Mouse (Mus musculus) forebrain, embryonic 13.5 days (tissue): ENCODE measurements around the gene Osbpl6. TPM values are rescaled to one million over a fixed set of nuclear protein-coding genes. Genes with fewer than 3 reads are reported as not detected.

ENCODE experiments used
- ATAC-seq: fragments of 200-750 bp; cut with Nextera tagmentation; 2 replicates; pipeline ENCODE4 v1.8.0; 2017
- H3K27ac ChIP-seq: fragments of 300-500 bp; sonication (generic); 2 replicates; pipeline ENCODE4 v1.5.1; 2015; ENCODE audit warnings: inconsistent platforms, mild to moderate bottlenecking, moderate library complexity
- H3K27me3 ChIP-seq: fragments of 300-500 bp; sonication (generic); 2 replicates; pipeline ENCODE4 v1.6.1; 2015; ENCODE audit warnings: mild to moderate bottlenecking, inconsistent platforms
- H3K36me3 ChIP-seq: fragments of 300-500 bp; sonication (generic); 2 replicates; pipeline ENCODE4 v1.6.1; 2015; ENCODE audit warnings: mild to moderate bottlenecking, inconsistent platforms; ENCODE audit not compliant: poor library complexity, severe bottlenecking
- H3K4me1 ChIP-seq: fragments of 300-500 bp; sonication (generic); 2 replicates; pipeline ENCODE4 v1.6.1; 2015; ENCODE audit warnings: inconsistent platforms
- H3K4me2 ChIP-seq: fragments of 300-500 bp; sonication (generic); 2 replicates; pipeline ENCODE4 v1.6.1; 2015; ENCODE audit warnings: inconsistent platforms, mild to moderate bottlenecking, moderate library complexity
- H3K4me3 ChIP-seq: fragments of 300-500 bp; sonication (generic); 2 replicates; pipeline ENCODE4 v1.5.1; 2015; ENCODE audit warnings: mild to moderate bottlenecking, inconsistent platforms
- H3K9ac ChIP-seq: fragments of 300-500 bp; sonication (generic); 2 replicates; pipeline ENCODE4 v1.6.1; 2015; ENCODE audit warnings: mild to moderate bottlenecking, inconsistent platforms
- H3K9me3 ChIP-seq: fragments of 300-500 bp; sonication (generic); replicated peaks from 2 replicates; pipeline ENCODE4 v1.6.1; 2016; ENCODE audit warnings: inconsistent platforms
- WGBS: fragments of 180-500 bp; shearing (Covaris S2); methylation state at CpG from one replicate; pipeline ENCODE4 v1.1.7; 2015; 5-methylcytosine and 5-hydroxymethylcytosine counted together
- polyA plus RNA-seq: library from polyadenylated mRNA; unstranded; fragments of >200 nt; fragmentation: Nextera tagmentation; extraction: Ambion mirVana; gene quantifications from 2 replicates; pipeline ENCODE4 v1.2.1, GENCODE M21; 2015

Gene Osbpl6
- polyA plus RNA-seq, result 14.5 and 15.6 TPM in 2 replicates

- Histone ChIP-seq H3K4me1 (peaks cover 13% of the 10 kb centered on the region; the same call in 1 of the 2 replicates), H3K27me3 (peaks cover 17% of the 10 kb centered on the region), H3K9ac (peak within 1 kb of the TSS; percentile 83), H3K36me3 (no peaks in the 10 kb centered on the region), H3K9me3 (no peaks in the 10 kb centered on the region), H3K4me3 (peak within 1 kb of the TSS; percentile 92), H3K27ac (peak within 1 kb of the TSS; percentile 69), H3K4me2 (peak within 1 kb of the TSS; percentile 89)
- ATAC-seq, result peak; percentile 94
- WGBS, result under 1% methylated on average over 76 of the region's 89 CpGs
Observed at GRCm38 (mm10) chr2:76406151-76406936, at the start of gene Osbpl6. Gene Osbpl6, plus strand, starts transcription at chr2:76406508.

DNA sequence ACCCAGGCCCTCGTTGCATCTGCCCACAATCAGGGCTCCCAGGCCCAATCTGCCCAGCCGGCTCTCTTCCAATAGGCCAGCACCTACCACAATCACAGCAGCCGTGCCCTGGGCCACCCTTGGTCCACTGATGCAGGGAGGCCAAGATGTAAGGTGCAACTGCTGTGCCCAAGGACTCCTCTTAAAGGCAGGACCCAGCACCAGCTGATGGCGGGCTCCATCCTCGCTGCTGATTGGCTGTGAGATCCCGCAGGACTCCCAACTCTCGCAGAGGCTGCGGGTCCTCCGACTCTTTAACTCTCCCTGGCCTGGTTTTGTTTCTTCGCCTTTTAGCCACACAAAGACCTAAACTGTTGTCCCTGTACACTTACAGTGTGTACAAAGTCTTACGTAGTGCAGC lies 46.1 kb upstream of the Osbpl6 start, which contains the start of gene Cyct:
TSS of gene Cyct (minus strand) at position 225 of the 400 bp plus-strand sequence.
- Histone ChIP-seq H3K27ac (no peak within 1 kb of the TSS), H3K36me3 (no peaks in the 10 kb centered on the region), H3K4me2 (no peak within 1 kb of the TSS), H3K4me3 (no peak within 1 kb of the TSS), H3K9ac (no peak within 1 kb of the TSS), H3K4me1 (no peaks in the 10 kb centered on the region), H3K27me3 (no peaks in the 10 kb centered on the region), H3K9me3 (no peaks in the 10 kb centered on the region)
- no peak for ATAC-seq
- WGBS, result 90% methylated on average over 11 of the region's 11 CpGs

DNA sequence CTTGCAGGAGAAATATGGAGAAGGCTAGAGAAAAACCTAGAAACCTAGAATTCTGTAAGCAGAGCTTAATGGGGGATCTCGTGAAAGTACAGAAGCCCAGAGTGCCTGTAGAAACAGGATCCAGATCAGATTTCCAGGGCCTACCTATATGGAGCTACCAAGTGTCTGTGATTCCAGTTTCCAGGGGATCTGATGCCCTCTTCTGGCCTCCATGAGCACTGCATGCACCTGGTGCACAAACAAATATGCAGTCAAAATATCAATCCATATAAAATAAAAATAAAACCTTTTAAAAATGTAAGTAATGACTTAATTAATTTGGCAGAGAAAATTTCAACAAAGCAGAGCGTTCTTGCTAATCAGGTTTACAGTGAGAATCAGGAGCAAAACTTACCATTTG lies 44.2 kb upstream of the Osbpl6 start:
- H3K4me1 ChIP-seq, result no peaks in the 10 kb centered on the region
- no peak overlapping the region for H3K27ac ChIP-seq
- H3K4me3 ChIP-seq, result no peak overlapping the region
- no peak overlapping the region for H3K4me2 ChIP-seq
- 58% methylated on average over 2 of the region's 2 CpGs for WGBS
- H3K9ac ChIP-seq, result no peak overlapping the region
- H3K36me3 ChIP-seq, result no peaks in the 10 kb centered on the region
- H3K27me3 ChIP-seq, result no peaks in the 10 kb centered on the region
- no peak for ATAC-seq
- H3K9me3 ChIP-seq, result no peaks in the 10 kb centered on the region

DNA sequence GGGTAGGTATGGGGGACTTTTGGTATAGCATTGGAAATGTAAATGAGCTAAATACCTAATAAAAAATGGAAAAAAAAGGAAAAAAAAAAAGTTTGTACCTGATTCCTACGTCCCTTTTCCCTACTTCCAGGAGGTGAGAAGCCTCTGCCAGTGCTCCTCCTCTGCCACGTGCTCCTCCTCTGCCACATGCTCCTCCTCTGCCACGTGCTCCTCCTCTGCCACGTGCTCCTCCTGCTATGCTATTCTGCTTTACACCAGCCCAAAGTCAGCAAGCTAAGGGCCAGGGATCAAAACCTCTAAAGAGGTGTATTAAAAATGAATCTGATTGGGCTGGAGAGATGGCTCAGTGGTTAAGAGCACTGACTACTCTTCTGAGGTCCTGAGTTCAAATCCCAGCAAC lies 40.5 kb upstream of the Osbpl6 start:
- 81% methylated on average over 4 of the region's 4 CpGs for WGBS
- Histone ChIP-seq H3K9ac (no peak overlapping the region), H3K4me1 (peaks cover 4% of the 10 kb centered on the region), H3K36me3 (no peaks in the 10 kb centered on the region), H3K27ac (no peak overlapping the region), H3K4me3 (no peak overlapping the region), H3K4me2 (no peak overlapping the region), H3K9me3 (no peaks in the 10 kb centered on the region), H3K27me3 (no peaks in the 10 kb centered on the region)
- no peak for ATAC-seq

DNA sequence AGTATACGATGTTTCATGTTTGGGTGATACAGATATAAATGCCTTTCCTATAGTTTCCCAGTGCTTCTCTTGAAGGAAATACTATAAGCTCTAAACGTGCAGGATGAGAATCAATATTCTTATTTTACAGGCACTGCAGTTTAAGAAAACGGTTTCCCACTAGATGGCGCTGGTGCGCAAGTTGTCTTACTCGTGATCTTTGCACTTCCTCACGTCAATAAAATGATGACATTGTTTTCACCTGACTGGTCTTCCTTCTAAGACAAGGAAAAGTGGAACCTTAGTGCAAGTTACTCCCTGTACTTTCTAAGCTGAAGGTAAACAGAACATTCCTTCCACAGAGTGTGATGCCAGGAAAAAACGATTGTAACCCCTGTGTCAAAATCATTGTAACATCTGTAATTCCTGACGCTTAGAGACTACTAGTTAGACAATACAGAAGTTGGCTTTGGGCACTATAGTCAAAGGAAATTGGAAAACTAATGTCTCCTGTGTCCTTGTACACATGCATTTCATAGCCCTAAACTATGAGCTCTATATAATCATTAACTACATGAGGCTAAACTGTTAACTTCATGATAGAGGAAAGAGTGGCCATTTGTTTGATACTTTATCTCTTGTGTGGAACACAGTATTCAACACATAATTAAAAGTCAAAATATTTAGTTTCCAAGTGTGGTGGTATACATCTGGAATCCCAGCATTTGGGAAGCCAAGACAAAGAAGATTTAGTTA lies 39.0 kb upstream of the Osbpl6 start:
- H3K4me3 ChIP-seq, result no peak overlapping the region
- peaks cover 9% of the 10 kb centered on the region; the same call in 1 of the 2 replicates for H3K36me3 ChIP-seq
- no peak overlapping the region for H3K9ac ChIP-seq
- no peaks in the 10 kb centered on the region for H3K9me3 ChIP-seq
- H3K27ac ChIP-seq, result no peak overlapping the region
- H3K4me1 ChIP-seq, result peaks cover 13% of the 10 kb centered on the region
- H3K4me2 ChIP-seq, result no peak overlapping the region
- WGBS, result 19% methylated on average over 9 of the region's 9 CpGs
- H3K27me3 ChIP-seq, result no peaks in the 10 kb centered on the region
- no peak for ATAC-seq

DNA sequence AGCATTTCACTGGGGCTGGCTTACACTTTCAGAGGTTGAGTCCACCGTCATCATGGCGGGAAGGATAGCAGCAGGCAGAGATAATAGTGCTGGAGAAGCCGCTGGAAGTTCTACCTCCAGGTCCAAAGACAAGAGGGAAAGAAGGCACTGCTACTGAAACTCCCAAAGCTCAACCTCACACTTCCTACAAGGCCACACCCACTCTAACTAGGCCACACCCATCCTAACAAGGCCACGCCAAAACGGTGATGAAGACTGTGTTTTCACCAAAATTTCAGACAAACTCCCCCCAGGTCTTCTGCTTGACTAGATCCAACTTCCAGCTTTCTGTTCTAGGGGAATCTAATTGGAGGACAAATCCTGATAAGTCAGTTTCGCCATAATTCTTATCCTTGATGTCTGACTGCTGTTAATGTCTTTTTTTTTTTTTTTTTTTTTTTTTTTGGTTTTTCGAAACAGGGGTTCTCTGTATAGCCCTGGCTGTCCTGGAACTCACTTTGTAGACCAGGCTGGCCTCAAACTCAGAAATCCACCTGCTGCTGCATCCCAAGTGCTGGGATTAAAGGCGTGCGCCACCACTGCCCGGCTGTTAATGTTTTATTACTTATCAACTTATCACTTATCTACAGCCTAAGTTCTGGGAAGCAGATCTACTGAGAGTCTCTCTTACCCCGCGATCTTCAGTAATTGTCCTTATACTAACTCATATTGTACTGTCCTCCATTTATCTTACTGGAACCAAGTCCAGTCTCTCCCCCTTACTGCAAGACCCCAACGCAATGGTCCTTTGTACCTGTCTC lies 37.2 kb upstream of the Osbpl6 start:
- Histone ChIP-seq H3K4me2 (no peak overlapping the region), H3K27ac (no peak overlapping the region; the same call in 1 of the 2 replicates), H3K9ac (no peak overlapping the region), H3K36me3 (peaks cover 24% of the 10 kb centered on the region), H3K27me3 (no peaks in the 10 kb centered on the region), H3K4me3 (no peak overlapping the region; the same call in 1 of the 2 replicates), H3K9me3 (no peaks in the 10 kb centered on the region), H3K4me1 (peaks cover 13% of the 10 kb centered on the region)
- 75% methylated on average over 13 of the region's 13 CpGs for WGBS
- peak; percentile 14; the same call in 1 of the 2 replicates for ATAC-seq

DNA sequence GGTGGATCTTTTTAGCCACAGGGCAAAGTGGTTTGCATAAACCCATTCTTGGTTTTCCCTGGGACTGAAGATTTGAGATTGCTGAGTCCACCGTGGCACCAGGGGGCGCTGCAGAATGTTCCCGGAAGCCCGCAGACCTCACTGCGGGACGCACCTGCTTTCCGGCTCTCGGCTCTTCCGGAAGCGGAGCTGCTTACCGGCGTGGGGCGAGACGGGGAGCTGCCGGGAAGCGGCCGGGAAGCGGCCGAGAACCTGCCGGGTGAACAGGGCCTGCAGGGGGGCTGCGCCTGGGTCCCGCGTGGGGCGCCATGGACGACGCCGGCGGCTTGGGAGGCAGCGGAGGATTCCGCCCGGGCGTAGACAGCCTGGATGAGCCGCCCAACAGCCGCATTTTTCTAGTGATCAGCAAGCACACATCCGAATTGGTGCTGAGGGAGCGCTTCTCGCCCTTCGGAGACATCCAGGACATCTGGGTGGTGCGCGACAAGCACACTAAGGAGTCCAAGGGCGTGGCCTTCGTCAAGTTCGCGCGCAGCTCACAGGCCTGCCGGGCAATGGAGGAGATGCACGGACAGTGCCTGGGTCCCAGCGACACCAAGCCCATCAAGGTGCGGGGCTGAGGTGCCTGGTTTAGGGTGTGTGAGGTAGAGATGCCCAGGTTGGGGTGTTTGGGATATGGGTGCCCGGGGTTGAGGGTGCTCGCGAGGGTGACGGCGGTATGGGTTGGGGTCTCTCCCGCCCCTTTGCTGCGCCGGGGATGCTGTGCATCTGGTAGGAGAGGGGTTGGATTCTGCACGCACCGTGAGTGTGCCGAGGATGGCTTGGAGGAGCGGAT lies 36.3 kb upstream of the Osbpl6 start, which contains the start of gene Rbm45:
TSS of gene Rbm45 (plus strand) at position 164 of the 835 bp plus-strand sequence.
- H3K4me2 ChIP-seq, result peak within 1 kb of the TSS; percentile 95
- H3K9ac ChIP-seq, result peak within 1 kb of the TSS; percentile 92
- H3K27ac ChIP-seq, result peak within 1 kb of the TSS; percentile 69
- H3K27me3 ChIP-seq, result no peaks in the 10 kb centered on the region
- H3K4me3 ChIP-seq, result peak within 1 kb of the TSS; percentile 96
- H3K9me3 ChIP-seq, result no peaks in the 10 kb centered on the region
- peaks cover 31% of the 10 kb centered on the region for H3K36me3 ChIP-seq
- H3K4me1 ChIP-seq, result peaks cover 13% of the 10 kb centered on the region
- ATAC-seq, result peak; percentile 93
- under 1% methylated on average over 61 of the region's 61 CpGs for WGBS

DNA sequence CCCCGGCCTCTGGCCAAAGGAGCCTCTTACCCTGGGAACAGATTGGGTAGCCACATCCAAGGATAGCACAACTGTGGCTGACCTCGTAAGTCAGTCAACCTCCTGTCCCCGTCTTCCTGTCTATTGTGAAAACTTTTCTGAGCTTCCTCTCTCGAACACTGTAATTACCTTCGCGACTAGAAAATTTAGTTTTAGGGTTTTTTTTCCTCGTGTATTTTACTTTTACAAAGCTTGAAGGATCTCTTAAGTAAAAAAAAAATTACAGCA lies 35.7 kb upstream of the Osbpl6 start:
- Histone ChIP-seq H3K27ac (no peak overlapping the region), H3K36me3 (peaks cover 36% of the 10 kb centered on the region), H3K4me3 (peak overlapping the region; percentile 96), H3K4me2 (peak overlapping the region; percentile 95), H3K9me3 (no peaks in the 10 kb centered on the region), H3K9ac (peak overlapping the region; percentile 92), H3K27me3 (no peaks in the 10 kb centered on the region), H3K4me1 (peaks cover 13% of the 10 kb centered on the region)
- ATAC-seq, result no peak
- 6% methylated on average over 7 of the region's 7 CpGs for WGBS

DNA sequence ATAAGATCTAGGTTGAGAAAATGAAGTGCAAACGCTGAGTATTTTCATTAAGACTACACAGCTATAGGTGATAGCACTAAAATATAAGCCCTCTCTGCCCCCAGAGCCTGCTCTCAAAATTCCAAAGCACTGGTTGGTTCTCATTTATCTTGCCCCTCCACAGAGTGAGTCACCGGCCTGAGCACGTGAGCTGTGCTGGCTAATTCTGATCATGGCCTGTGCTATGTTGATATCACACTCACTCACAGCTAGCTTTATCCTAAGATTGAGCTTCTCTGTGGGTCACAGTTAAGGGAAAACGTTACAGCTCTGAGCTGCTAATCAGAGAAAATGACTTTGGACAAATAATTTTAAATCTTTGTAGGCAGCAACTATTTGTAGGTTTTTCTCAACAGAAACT lies 34.1 kb upstream of the Osbpl6 start:
- Histone ChIP-seq H3K9me3 (no peaks in the 10 kb centered on the region), H3K4me1 (peaks cover 13% of the 10 kb centered on the region), H3K9ac (no peak overlapping the region), H3K36me3 (peaks cover 45% of the 10 kb centered on the region), H3K4me3 (no peak overlapping the region), H3K27me3 (no peaks in the 10 kb centered on the region), H3K4me2 (no peak overlapping the region), H3K27ac (no peak overlapping the region)
- 96% methylated on average over 4 of the region's 4 CpGs for WGBS
- no peak for ATAC-seq

DNA sequence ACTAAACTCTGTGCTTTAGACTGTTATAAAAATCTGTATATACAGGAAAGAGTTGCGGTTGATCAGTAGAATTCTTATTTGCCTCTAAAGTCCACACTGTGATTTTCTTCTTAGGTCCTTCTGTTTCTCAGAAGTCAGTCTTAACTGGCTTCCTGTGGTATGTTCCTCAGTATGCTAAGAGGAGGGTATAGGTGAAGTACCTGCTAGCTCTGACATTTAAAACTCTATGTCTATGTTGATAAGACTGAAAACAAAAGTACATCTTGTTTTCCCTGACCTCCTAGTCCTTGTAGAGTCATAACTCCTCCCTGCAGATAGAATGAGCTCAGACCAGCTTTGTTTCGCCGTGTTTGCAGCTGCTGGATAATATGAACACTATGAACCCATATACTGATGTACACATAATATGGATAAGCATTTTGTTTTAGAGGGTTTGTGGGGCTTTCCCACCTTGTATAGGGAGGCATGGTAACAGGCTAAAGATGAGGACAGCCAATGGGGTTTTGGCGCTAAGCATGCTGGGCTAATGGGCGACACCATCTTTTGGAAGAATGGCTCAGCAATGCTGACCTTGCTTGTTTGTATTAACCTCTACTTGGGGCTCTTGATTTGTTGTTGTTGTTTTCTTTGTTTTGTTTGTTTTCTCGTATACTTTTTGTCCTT lies 31.6 kb upstream of the Osbpl6 start:
- H3K36me3 ChIP-seq, result peaks cover 68% of the 10 kb centered on the region
- no peak for ATAC-seq
- H3K4me2 ChIP-seq, result no peak overlapping the region
- no peak overlapping the region for H3K9ac ChIP-seq
- no peak overlapping the region for H3K4me3 ChIP-seq
- no peak overlapping the region for H3K27ac ChIP-seq
- 95% methylated on average over 6 of the region's 6 CpGs for WGBS
- no peaks in the 10 kb centered on the region for H3K27me3 ChIP-seq
- H3K9me3 ChIP-seq, result no peaks in the 10 kb centered on the region
- H3K4me1 ChIP-seq, result peaks cover 13% of the 10 kb centered on the region

GRCm38 (mm10) chr2:76378646-76379045 lies 27.7 kb upstream of the Osbpl6 start:
- Histone ChIP-seq H3K27ac (no peak overlapping the region), H3K27me3 (no peaks in the 10 kb centered on the region), H3K4me1 (no peaks in the 10 kb centered on the region), H3K4me3 (no peak overlapping the region), H3K36me3 (peaks cover 81% of the 10 kb centered on the region), H3K9ac (no peak overlapping the region), H3K9me3 (no peaks in the 10 kb centered on the region), H3K4me2 (no peak overlapping the region)
- WGBS, result 95% methylated on average over 19 of the region's 19 CpGs
- ATAC-seq, result no peak
